Mouse (Mus musculus): ENCODE measurements around the gene Cyp17a1. TPM values are rescaled to one million over a fixed set of nuclear protein-coding genes. Genes with fewer than 3 reads are reported as not detected.

Cyp17a1 gene
- polyA plus RNA-seq, 1 experiment from 2014 or later, result not detected

DNA sequence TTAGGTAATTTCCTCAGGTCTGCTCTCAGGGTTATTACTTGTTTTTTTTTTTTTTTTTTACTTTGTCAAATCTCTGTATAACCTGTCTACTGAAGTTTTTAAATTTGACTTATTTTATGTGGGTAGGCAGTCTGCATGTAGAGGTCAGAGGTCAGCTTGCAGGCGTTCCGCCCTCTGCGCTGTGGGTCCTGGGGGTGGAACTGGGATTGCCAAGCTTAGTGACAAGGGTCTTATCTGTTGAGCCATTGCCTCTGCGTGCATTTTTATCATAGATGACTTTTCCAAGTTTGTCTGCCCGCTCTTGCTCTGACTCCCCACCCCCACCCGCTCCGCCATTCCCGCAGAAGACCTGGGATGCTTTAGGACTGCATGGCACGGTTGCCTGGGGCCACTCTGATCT is 37.2 kb downstream of the Cyp17a1 start:
- Histone ChIP-seq H3K9ac (no peak overlapping the region), H3K27me3 (no peaks in the 10 kb centered on the region), H3K4me3 (replicated peaks) (no peak overlapping the region), H3K4me2 (no peak overlapping the region), H3K27ac (no peak overlapping the region), H3K9me3 (no peaks in the 10 kb centered on the region), H3K4me1 (peaks cover 6% of the 10 kb centered on the region), H3K36me3 (replicated peaks) (peaks cover 6% of the 10 kb centered on the region; the same call in 1 of the 2 replicates)
- no peak for ATAC-seq (ENCODE audit: low FRiP score)
- 85% methylated on average over 9 of the region's 9 CpGs for WGBS

DNA sequence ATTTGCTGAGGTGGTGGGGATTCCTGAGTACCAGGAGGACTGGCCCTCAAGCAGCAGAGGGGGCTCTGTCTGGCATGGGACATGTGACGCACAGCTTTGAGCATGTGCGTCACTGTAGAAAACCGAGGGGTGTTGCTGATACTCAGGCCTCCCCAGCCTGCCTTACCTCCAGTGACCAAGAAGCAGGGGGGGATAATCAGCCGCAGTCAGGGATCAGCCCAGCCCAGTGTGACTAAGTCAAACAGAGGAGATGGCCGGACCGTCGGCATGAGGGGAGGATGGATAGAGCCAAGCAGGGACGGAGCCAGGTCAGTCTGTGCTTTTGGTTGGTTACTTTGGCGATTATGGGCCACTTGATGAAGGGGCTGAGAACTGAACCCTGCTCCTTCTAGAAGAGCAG is 41.3 kb downstream of the Cyp17a1 start:
- 89% methylated on average over 9 of the region's 9 CpGs for WGBS

DNA sequence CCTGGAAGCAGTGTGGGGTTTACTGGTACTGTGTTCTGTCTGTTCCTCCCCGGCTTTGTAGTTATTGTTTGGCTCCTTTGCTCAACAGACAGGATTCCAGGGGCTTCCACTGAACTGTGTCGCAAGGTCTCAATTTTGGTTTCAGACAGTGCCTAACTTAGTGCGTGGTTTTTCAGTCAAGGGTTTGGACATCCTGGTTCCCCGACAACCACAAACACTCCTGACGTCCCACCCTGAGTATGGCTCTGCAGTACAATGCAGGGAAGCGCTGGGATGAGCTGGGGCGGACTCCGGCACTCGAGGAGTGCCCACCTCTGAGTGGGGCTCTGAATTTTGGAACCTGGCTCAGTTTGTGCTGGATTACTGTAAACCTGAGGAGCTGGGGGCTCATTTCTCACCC is 43.2 kb downstream of the Cyp17a1 start:
- WGBS, result 83% methylated on average over 9 of the region's 9 CpGs
- no peak for ATAC-seq (ENCODE audit: low FRiP score)

More for the DNA sequence above, 41.3 kb downstream of the Cyp17a1 start:
- Histone ChIP-seq H3K4me3 (replicated peaks) (no peak overlapping the region), H3K27ac (no peak overlapping the region), H3K27me3 (no peaks in the 10 kb centered on the region), H3K36me3 (replicated peaks) (0 out of 2 replicates have a peak, but pooled peaks cover 6% of the 10 kb centered on the region), H3K9ac (no peak overlapping the region), H3K9me3 (no peaks in the 10 kb centered on the region), H3K4me1 (peaks cover 12% of the 10 kb centered on the region; the same call in 1 of the 2 replicates), H3K4me2 (no peak overlapping the region)
- no peak for ATAC-seq (ENCODE audit: low FRiP score)

DNA sequence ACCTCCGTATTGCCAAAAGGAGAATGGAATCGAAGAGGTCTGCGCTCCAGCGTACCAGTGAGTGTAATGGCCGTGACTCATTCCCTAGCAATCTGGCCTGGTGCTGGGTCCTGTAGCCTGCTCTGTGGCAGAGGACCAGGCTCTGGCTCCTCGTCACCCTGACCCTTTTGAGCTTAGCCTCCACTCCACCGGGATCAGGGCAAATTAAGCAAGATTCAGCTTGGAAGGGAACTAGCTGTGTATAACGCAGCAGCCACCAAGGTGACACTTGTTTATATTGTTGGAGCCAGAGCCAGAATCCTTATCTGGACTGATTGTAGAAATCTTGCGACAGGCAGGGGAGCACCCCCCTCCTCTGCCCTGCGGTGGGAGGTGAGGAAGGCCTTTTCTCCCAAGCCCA is 44.6 kb downstream of the Cyp17a1 start:
- Histone ChIP-seq H3K9ac (no peak overlapping the region), H3K4me2 (no peak overlapping the region), H3K36me3 (replicated peaks) (peaks cover 16% of the 10 kb centered on the region), H3K4me3 (replicated peaks) (no peak overlapping the region), H3K27me3 (no peaks in the 10 kb centered on the region), H3K4me1 (peaks cover 21% of the 10 kb centered on the region), H3K9me3 (0 out of 2 replicates have a peak, but pooled peaks cover 2% of the 10 kb centered on the region), H3K27ac (no peak overlapping the region)
- WGBS, result 93% methylated on average over 10 of the region's 10 CpGs
- ATAC-seq (ENCODE audit: low FRiP score), result no peak

More for the DNA sequence above, 43.2 kb downstream of the Cyp17a1 start:
- Histone ChIP-seq H3K4me1 (peaks cover 8% of the 10 kb centered on the region; the same call in 1 of the 2 replicates), H3K9me3 (0 out of 2 replicates have a peak, but pooled peaks cover 2% of the 10 kb centered on the region), H3K27ac (no peak overlapping the region), H3K4me3 (replicated peaks) (no peak overlapping the region), H3K27me3 (no peaks in the 10 kb centered on the region), H3K9ac (no peak overlapping the region), H3K4me2 (no peak overlapping the region), H3K36me3 (replicated peaks) (peaks cover 15% of the 10 kb centered on the region)

- H3K27me3 ChIP-seq, result no peaks in the 10 kb centered on the region
- ATAC-seq (ENCODE audit: low FRiP score), result no peak
- peaks cover 13% of the 10 kb centered on the region for H3K36me3 ChIP-seq (replicated peaks)
- no peak overlapping the region for H3K4me3 ChIP-seq (replicated peaks)
- H3K4me1 ChIP-seq, result peaks cover 48% of the 10 kb centered on the region
- no peak overlapping the region for H3K27ac ChIP-seq
- 0 out of 2 replicates have a peak, but pooled peaks cover 2% of the 10 kb centered on the region for H3K9me3 ChIP-seq
- H3K4me2 ChIP-seq, result no peak overlapping the region
- H3K9ac ChIP-seq, result no peak overlapping the region
- 84% methylated on average over 10 of the region's 10 CpGs for WGBS
Observed at GRCm38 (mm10) chr19:46625519-46625918, 47.5 kb downstream of the Cyp17a1 start.

- Histone ChIP-seq H3K4me1 (peaks cover 53% of the 10 kb centered on the region), H3K9ac (no peak overlapping the region)
Observed at GRCm38 (mm10) chr19:46625015-46625414, 48.0 kb downstream of the Cyp17a1 start.

DNA sequence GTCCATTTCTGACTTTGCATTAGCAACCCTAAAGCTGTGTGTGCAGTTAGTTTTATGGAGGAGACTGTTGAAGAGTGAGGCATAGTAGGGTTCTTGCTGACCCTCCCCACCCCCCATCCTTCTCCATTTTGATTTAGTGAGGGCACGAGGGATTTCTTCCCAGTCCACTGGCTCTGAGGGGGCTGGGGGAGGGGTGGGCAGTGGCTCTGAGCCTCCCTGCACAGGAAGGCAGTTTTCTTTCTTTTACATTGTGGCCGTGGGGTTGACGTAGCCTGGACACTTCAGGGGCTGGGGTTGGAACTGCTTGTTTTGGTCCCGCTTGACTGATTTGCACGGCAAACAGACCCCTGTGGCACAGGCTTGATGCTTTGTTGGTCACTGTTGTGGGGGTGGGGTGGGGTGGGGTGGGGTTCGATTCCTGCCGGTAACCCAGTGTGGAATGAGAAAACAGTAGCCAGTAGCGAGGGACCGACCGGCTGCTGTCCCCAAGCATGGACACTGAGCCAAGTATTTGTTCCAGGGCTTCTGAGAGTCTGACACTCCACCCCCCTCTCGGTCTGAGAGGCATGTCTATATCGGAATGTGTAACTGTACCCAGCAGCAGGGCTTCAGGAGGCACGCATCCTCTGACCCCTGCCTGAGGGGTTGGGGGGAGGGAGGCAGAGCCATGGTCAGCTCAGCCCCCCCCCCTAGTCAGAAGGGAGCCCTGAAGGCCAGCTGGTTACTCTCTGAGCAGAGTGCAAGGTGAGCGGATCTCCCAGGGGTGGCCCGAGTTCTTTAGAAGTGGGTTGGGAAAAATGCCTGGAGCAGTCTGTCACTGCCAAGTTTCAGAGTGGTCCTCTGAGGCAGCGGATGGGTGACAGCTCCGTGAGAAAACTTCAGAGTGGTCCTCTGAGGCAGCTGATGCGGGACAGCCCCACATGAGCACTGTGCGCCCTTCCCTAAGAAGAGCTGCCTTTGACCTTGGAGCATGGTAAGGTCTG is 48.9 kb downstream of the Cyp17a1 start:
- peak overlapping the region; percentile 53 for H3K27ac ChIP-seq
- H3K9me3 ChIP-seq, result 0 out of 2 replicates have a peak, but pooled peaks cover 2% of the 10 kb centered on the region
- H3K4me2 ChIP-seq, result peak overlapping the region; percentile 45
- H3K36me3 ChIP-seq (replicated peaks), result peaks cover 13% of the 10 kb centered on the region
- H3K27me3 ChIP-seq, result no peaks in the 10 kb centered on the region
- H3K4me3 ChIP-seq (replicated peaks), result peak overlapping the region; percentile 4; the same call in 1 of the 2 replicates
- H3K4me1 ChIP-seq, result peaks cover 53% of the 10 kb centered on the region
- H3K9ac ChIP-seq, result peak overlapping the region; percentile 44; the same call in 1 of the 2 replicates
- WGBS, result 23% methylated on average over 19 of the region's 19 CpGs
- peak; percentile 51; the same call in 1 of the 2 replicates for ATAC-seq (ENCODE audit: low FRiP score)

More at GRCm38 (mm10) chr19:46625015-46625414, 48.0 kb downstream of the Cyp17a1 start:
- no peak overlapping the region for H3K27ac ChIP-seq
- H3K4me3 ChIP-seq (replicated peaks), result no peak overlapping the region
- no peak overlapping the region for H3K4me2 ChIP-seq
- ATAC-seq (ENCODE audit: low FRiP score), result no peak
- WGBS, result 97% methylated on average over 12 of the region's 12 CpGs
- H3K27me3 ChIP-seq, result no peaks in the 10 kb centered on the region
- H3K9me3 ChIP-seq, result 0 out of 2 replicates have a peak, but pooled peaks cover 2% of the 10 kb centered on the region
- peaks cover 13% of the 10 kb centered on the region for H3K36me3 ChIP-seq (replicated peaks)

- peak overlapping the region; percentile 45 for H3K4me2 ChIP-seq
- H3K9ac ChIP-seq, result peak overlapping the region; percentile 36; the same call in 1 of the 2 replicates
- peaks cover 62% of the 10 kb centered on the region for H3K4me1 ChIP-seq
- ATAC-seq (ENCODE audit: low FRiP score), result peak; percentile 41
- H3K27ac ChIP-seq, result peak overlapping the region; percentile 53; the same call in 1 of the 2 replicates
- WGBS, result 4% methylated on average over 16 of the region's 16 CpGs
- no peaks in the 10 kb centered on the region for H3K27me3 ChIP-seq
- peaks cover 13% of the 10 kb centered on the region for H3K36me3 ChIP-seq (replicated peaks)
- H3K4me3 ChIP-seq (replicated peaks), result peak overlapping the region; percentile 4; the same call in 1 of the 2 replicates
- H3K9me3 ChIP-seq, result 0 out of 2 replicates have a peak, but pooled peaks cover 2% of the 10 kb centered on the region
Observed at GRCm38 (mm10) chr19:46623194-46623667, 49.7 kb downstream of the Cyp17a1 start.

DNA sequence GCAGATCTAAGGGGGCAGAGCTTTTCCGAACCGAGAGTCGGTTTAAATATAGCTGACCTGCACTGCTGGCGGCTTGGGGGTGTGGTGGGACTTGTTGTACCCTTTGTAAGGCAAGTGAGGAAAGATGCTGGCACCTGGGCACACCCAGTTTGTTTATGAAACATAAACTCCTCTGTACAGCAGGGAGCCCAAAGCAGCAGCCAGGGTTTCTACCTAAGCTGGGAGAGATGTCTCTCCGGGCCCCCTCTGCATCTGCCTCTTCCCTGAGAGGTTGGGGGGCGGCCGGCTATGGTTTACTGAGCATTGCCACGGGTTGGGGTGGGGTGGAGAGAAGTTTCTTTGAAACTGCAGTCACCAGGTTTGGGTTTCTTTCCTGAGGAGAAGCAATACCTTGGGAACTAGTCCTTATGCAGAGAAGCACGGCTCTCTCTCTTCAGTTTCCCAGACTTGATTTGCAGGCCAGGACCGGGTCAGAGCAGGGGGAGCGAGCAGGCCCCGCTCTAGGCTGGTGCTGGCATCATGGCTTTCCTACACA is 50.2 kb downstream of the Cyp17a1 start:
- Histone ChIP-seq H3K36me3 (replicated peaks) (peaks cover 10% of the 10 kb centered on the region), H3K4me3 (replicated peaks) (no peak overlapping the region), H3K4me1 (peaks cover 63% of the 10 kb centered on the region), H3K9ac (peak overlapping the region; percentile 36; the same call in 1 of the 2 replicates), H3K27ac (peak overlapping the region; percentile 44; the same call in 1 of the 2 replicates), H3K27me3 (no peaks in the 10 kb centered on the region), H3K9me3 (0 out of 2 replicates have a peak, but pooled peaks cover 2% of the 10 kb centered on the region), H3K4me2 (peak overlapping the region; percentile 45)
- 41% methylated on average over 12 of the region's 12 CpGs for WGBS
- no peak; the same call in 1 of the 2 replicates for ATAC-seq (ENCODE audit: low FRiP score)

GRCm38 (mm10) chr19:46621236-46622183 is 51.5 kb downstream of the Cyp17a1 start:
- Histone ChIP-seq H3K4me2 (no peak overlapping the region), H3K9ac (no peak overlapping the region), H3K36me3 (replicated peaks) (peaks cover 10% of the 10 kb centered on the region), H3K27ac (0 out of 2 replicates have a peak overlapping the region, but pooled peaks have one; percentile 19), H3K4me1 (peaks cover 58% of the 10 kb centered on the region), H3K4me3 (replicated peaks) (no peak overlapping the region), H3K27me3 (no peaks in the 10 kb centered on the region), H3K9me3 (0 out of 2 replicates have a peak, but pooled peaks cover 2% of the 10 kb centered on the region)
- 73% methylated on average over 19 of the region's 19 CpGs for WGBS
- ATAC-seq (ENCODE audit: low FRiP score), result 0 out of 2 replicates have a peak, but pooled peaks have one; percentile 45
